Mouse (Mus musculus) megakaryocyte, embryonic 14.5 days (primary cell): ENCODE data around the gene Ptpn22.

Experiments used
- FLI1 ChIP-seq: IDR thresholded peaks from 2 replicates; pipeline ENCODE4 v1.6.1; 2012; ENCODE audit warnings: low read length, inconsistent platforms, mixed read lengths
- GATA1 ChIP-seq: IDR thresholded peaks from 3 replicates; pipeline ENCODE4 v1.6.1; 2012; ENCODE audit warnings: mixed read lengths, low read length, inconsistent platforms, borderline replicate concordance

DNA sequence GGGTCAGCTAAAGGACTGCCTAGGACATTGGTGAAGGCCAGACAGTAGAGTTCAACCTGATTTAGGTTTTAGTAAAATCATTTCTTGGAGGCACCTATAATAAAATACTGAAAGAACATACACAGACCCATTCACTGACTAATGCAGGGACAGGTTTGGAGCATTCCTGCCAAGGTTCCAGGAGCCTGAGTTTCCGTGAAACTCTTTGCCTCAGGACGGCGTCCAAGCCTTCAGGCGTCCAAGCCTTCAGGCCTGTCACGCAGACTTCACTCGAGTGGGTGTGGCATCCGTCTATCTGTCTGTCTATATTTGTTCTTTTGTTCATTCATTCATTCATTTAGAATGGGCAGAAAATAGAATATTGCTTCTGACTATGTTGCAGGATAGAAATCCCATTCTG, 28.4 kb upstream of the Ptpn22 start:
- TF ChIP-seq GATA1 (no peak), FLI1 (no peak)
